Mouse (Mus musculus): ENCODE measurements at regions not wholly inside any gene's neighbourhood (a gene's known extent, or its start where the extent isn't known, plus 50 kb on each side); places are given as distances from the start of the nearest gene placed in this dataset.

GRCm38 (mm10) chr4:153567329-153567973, 84.8 kb upstream of the Ajap1 start:
- Histone ChIP-seq H3K4me3 (replicated peaks) (no peak overlapping the region), H3K9ac (no peak overlapping the region), H3K27ac (peak overlapping the region; percentile 63), H3K27me3 (replicated peaks) (no peaks in the 10 kb centered on the region), H3K4me1 (0 out of 2 replicates have a peak, but pooled peaks cover 3% of the 10 kb centered on the region), H3K4me2 (no peak overlapping the region), H3K36me3 (no peaks in the 10 kb centered on the region), H3K9me3 (no peaks in the 10 kb centered on the region)
- ATAC-seq (ENCODE audit: insufficient read depth, low FRiP score, low read depth) = peak; percentile 85
- 37% methylated on average over 2 of the region's 2 CpGs for WGBS

GRCm38 (mm10) chr4:153573180-153573769, 90.7 kb upstream of the Ajap1 start:
- Histone ChIP-seq H3K36me3 (no peaks in the 10 kb centered on the region), H3K9me3 (no peaks in the 10 kb centered on the region), H3K4me1 (no peaks in the 10 kb centered on the region), H3K4me3 (replicated peaks) (no peak overlapping the region), H3K4me2 (no peak overlapping the region), H3K27me3 (replicated peaks) (no peaks in the 10 kb centered on the region), H3K27ac (no peak overlapping the region), H3K9ac (no peak overlapping the region)
- 47% methylated on average over 9 of the region's 9 CpGs for WGBS
- ATAC-seq (ENCODE audit: insufficient read depth, low FRiP score, low read depth) = no peak

- WGBS = 41% methylated on average over 11 of the region's 11 CpGs
- ATAC-seq (ENCODE audit: insufficient read depth, low FRiP score, low read depth) = no peak
These were observed 110.7 kb upstream of the Ajap1 start for GRCm38 (mm10) chr4:153593291-153593690.

GRCm38 (mm10) chr4:153599794-153600370, 117.3 kb upstream of the Ajap1 start:
- Histone ChIP-seq H3K4me3 (replicated peaks) (no peak overlapping the region), H3K36me3 (no peaks in the 10 kb centered on the region), H3K9ac (no peak overlapping the region), H3K4me2 (no peak overlapping the region), H3K27ac (no peak overlapping the region), H3K9me3 (no peaks in the 10 kb centered on the region), H3K27me3 (replicated peaks) (no peaks in the 10 kb centered on the region), H3K4me1 (no peaks in the 10 kb centered on the region)
- WGBS = 54% methylated on average over 11 of the region's 11 CpGs
- ATAC-seq (ENCODE audit: insufficient read depth, low FRiP score, low read depth) = no peak

More at GRCm38 (mm10) chr4:153593291-153593690, 110.7 kb upstream of the Ajap1 start:
- H3K4me2 ChIP-seq = no peak overlapping the region
- no peak overlapping the region for H3K27ac ChIP-seq
- no peaks in the 10 kb centered on the region for H3K27me3 ChIP-seq (replicated peaks)
- H3K4me1 ChIP-seq = no peaks in the 10 kb centered on the region
- no peaks in the 10 kb centered on the region for H3K9me3 ChIP-seq
- no peaks in the 10 kb centered on the region for H3K36me3 ChIP-seq
- no peak overlapping the region for H3K9ac ChIP-seq
- H3K4me3 ChIP-seq (replicated peaks) = no peak overlapping the region

GRCm38 (mm10) chr4:153602496-153602895, 119.9 kb upstream of the Ajap1 start:
- Histone ChIP-seq H3K4me3 (replicated peaks) (no peak overlapping the region), H3K9me3 (no peaks in the 10 kb centered on the region)
- ATAC-seq (ENCODE audit: insufficient read depth, low FRiP score, low read depth) = no peak

GRCm38 (mm10) chr4:153603056-153603840, 120.6 kb upstream of the Ajap1 start:
- Histone ChIP-seq H3K4me2 (no peak overlapping the region), H3K4me3 (replicated peaks) (no peak overlapping the region), H3K9ac (no peak overlapping the region), H3K4me1 (no peaks in the 10 kb centered on the region), H3K27me3 (replicated peaks) (no peaks in the 10 kb centered on the region), H3K9me3 (no peaks in the 10 kb centered on the region), H3K36me3 (no peaks in the 10 kb centered on the region), H3K27ac (no peak overlapping the region)
- WGBS = 65% methylated on average over 11 of the region's 11 CpGs
- ATAC-seq (ENCODE audit: insufficient read depth, low FRiP score, low read depth) = no peak

More at GRCm38 (mm10) chr4:153602496-153602895, 119.9 kb upstream of the Ajap1 start:
- no peak overlapping the region for H3K4me2 ChIP-seq
- 87% methylated on average over 4 of the region's 4 CpGs for WGBS
- H3K4me1 ChIP-seq = no peaks in the 10 kb centered on the region
- no peak overlapping the region for H3K27ac ChIP-seq
- no peak overlapping the region for H3K9ac ChIP-seq
- no peaks in the 10 kb centered on the region for H3K36me3 ChIP-seq
- H3K27me3 ChIP-seq (replicated peaks) = no peaks in the 10 kb centered on the region

- no peaks in the 10 kb centered on the region for H3K4me1 ChIP-seq
- H3K36me3 ChIP-seq = no peaks in the 10 kb centered on the region
- 74% methylated on average over 7 of the region's 7 CpGs for WGBS
- ATAC-seq (ENCODE audit: insufficient read depth, low FRiP score, low read depth) = no peak
- H3K9ac ChIP-seq = no peak overlapping the region
- no peak overlapping the region for H3K4me3 ChIP-seq (replicated peaks)
- no peaks in the 10 kb centered on the region for H3K27me3 ChIP-seq (replicated peaks)
- H3K4me2 ChIP-seq = no peak overlapping the region
- no peak overlapping the region for H3K27ac ChIP-seq
- no peaks in the 10 kb centered on the region for H3K9me3 ChIP-seq
These were observed 121.3 kb upstream of the Ajap1 start for GRCm38 (mm10) chr4:153603936-153604335.

- WGBS = 87% methylated on average over 16 of the region's 16 CpGs
- no peak for ATAC-seq (ENCODE audit: insufficient read depth, low FRiP score, low read depth)
- Histone ChIP-seq H3K4me1 (no peaks in the 10 kb centered on the region), H3K36me3 (no peaks in the 10 kb centered on the region), H3K9me3 (no peaks in the 10 kb centered on the region), H3K27me3 (replicated peaks) (no peaks in the 10 kb centered on the region), H3K27ac (no peak overlapping the region), H3K9ac (no peak overlapping the region), H3K4me2 (no peak overlapping the region), H3K4me3 (replicated peaks) (no peak overlapping the region)
These were observed 122.3 kb upstream of the Ajap1 start for GRCm38 (mm10) chr4:153604695-153605485.

- Histone ChIP-seq H3K9ac (no peak overlapping the region), H3K9me3 (no peaks in the 10 kb centered on the region), H3K4me3 (replicated peaks) (no peak overlapping the region), H3K36me3 (no peaks in the 10 kb centered on the region), H3K27ac (no peak overlapping the region), H3K4me1 (no peaks in the 10 kb centered on the region), H3K27me3 (replicated peaks) (no peaks in the 10 kb centered on the region), H3K4me2 (no peak overlapping the region)
- 66% methylated on average over 8 of the region's 8 CpGs for WGBS
- ATAC-seq (ENCODE audit: insufficient read depth, low FRiP score, low read depth) = no peak
These were observed 133.4 kb upstream of the Ajap1 start for GRCm38 (mm10) chr4:153616058-153616457.

- Histone ChIP-seq H3K9ac (no peak overlapping the region), H3K4me3 (replicated peaks) (no peak overlapping the region), H3K27me3 (replicated peaks) (no peaks in the 10 kb centered on the region), H3K36me3 (no peaks in the 10 kb centered on the region), H3K4me2 (no peak overlapping the region), H3K9me3 (no peaks in the 10 kb centered on the region), H3K27ac (no peak overlapping the region), H3K4me1 (no peaks in the 10 kb centered on the region)
- 71% methylated on average over 6 of the region's 6 CpGs for WGBS
- no peak for ATAC-seq (ENCODE audit: insufficient read depth, low FRiP score, low read depth)
These were observed 134.3 kb upstream of the Ajap1 start for GRCm38 (mm10) chr4:153616938-153617337.

- Histone ChIP-seq H3K4me1 (no peaks in the 10 kb centered on the region), H3K4me3 (replicated peaks) (no peak overlapping the region), H3K27ac (no peak overlapping the region), H3K4me2 (no peak overlapping the region), H3K9me3 (no peaks in the 10 kb centered on the region), H3K27me3 (replicated peaks) (no peaks in the 10 kb centered on the region), H3K9ac (no peak overlapping the region), H3K36me3 (no peaks in the 10 kb centered on the region)
- WGBS = 84% methylated on average over 5 of the region's 5 CpGs
- ATAC-seq (ENCODE audit: insufficient read depth, low FRiP score, low read depth) = no peak
These were observed 138.3 kb upstream of the Ajap1 start for GRCm38 (mm10) chr4:153620871-153621270.
